Mouse (Mus musculus): ENCODE results near the gene Abca3. TPM values are rescaled to one million over a fixed set of nuclear protein-coding genes. Genes with fewer than 3 reads are reported as not detected.
"Not testable (repeated sequence)": the region's sequence is repeated elsewhere in the genome, so short reads cannot be mapped to it uniquely, and the experiment has no call there.

Abca3 gene
- polyA plus RNA-seq, 1 experiment: 0.66 TPM

GRCm38 (mm10) chr17:24454218-24454755 lies 102.5 kb downstream of the Abca3 start:
- no peak overlapping the region for H3ac ChIP-seq (ENCODE audit: control insufficient read depth, insufficient read length, low read depth)
- peaks cover 17% of the 10 kb centered on the region for H3K36me3 ChIP-seq (ENCODE audit: control insufficient read depth, insufficient read depth)
- peaks cover 19% of the 10 kb centered on the region for H3K79me3 ChIP-seq (ENCODE audit: low read depth)
- no peaks in the 10 kb centered on the region for H3K27me3 ChIP-seq (ENCODE audit: control insufficient read depth, insufficient read depth, insufficient read length)
- no peak for TF ChIP-seq MYOD1 (IDR thresholded peaks at IDR 0.05; ENCODE audit: control insufficient read depth, insufficient read length, low read depth)
- no peak for TF ChIP-seq MYOG (IDR thresholded peaks at IDR 0.05; ENCODE audit: control insufficient read depth, extremely low read depth, insufficient read length)
- no peak for TF ChIP-seq MAX (IDR thresholded peaks at IDR 0.05)
- TF ChIP-seq CTCF (IDR thresholded peaks at IDR 0.05; ENCODE audit: control insufficient read depth, insufficient read depth, insufficient read length): no peak
- no peak for TF ChIP-seq USF1 (IDR thresholded peaks at IDR 0.05; ENCODE audit: low read depth)
- TF ChIP-seq FOSL1 (IDR thresholded peaks at IDR 0.05; ENCODE audit: insufficient read depth, low read length, poor library complexity, severe bottlenecking): no peak
- TF ChIP-seq CEBPB (IDR thresholded peaks at IDR 0.05; ENCODE audit: low read depth): no peak
- H3K79me2 ChIP-seq (ENCODE audit: control insufficient read depth, insufficient read depth): peaks cover 43% of the 10 kb centered on the region
- peak overlapping the region; percentile 79 for H3K4me3 ChIP-seq (ENCODE audit: insufficient read depth, poor library complexity, severe bottlenecking)

- Histone ChIP-seq H3K27me3 (ENCODE audit: control insufficient read depth, insufficient read depth, insufficient read length) (no peaks in the 10 kb centered on the region), H3K79me3 (ENCODE audit: low read depth) (peaks cover 19% of the 10 kb centered on the region), H3ac (ENCODE audit: control insufficient read depth, insufficient read length, low read depth) (peak overlapping the region; percentile 80), H3K36me3 (ENCODE audit: control insufficient read depth, insufficient read depth) (peaks cover 14% of the 10 kb centered on the region), H3K4me3 (ENCODE audit: insufficient read depth, poor library complexity, severe bottlenecking) (peak overlapping the region; percentile 79), H3K79me2 (ENCODE audit: control insufficient read depth, insufficient read depth) (peaks cover 43% of the 10 kb centered on the region)
- TF ChIP-seq MYOG (IDR thresholded peaks at IDR 0.05; ENCODE audit: control insufficient read depth, extremely low read depth, insufficient read length) (no peak), CEBPB (IDR thresholded peaks at IDR 0.05; ENCODE audit: low read depth) (peak; percentile 79), USF1 (IDR thresholded peaks at IDR 0.05; ENCODE audit: low read depth) (no peak), MAX (IDR thresholded peaks at IDR 0.05) (peak; percentile 79), CTCF (IDR thresholded peaks at IDR 0.05; ENCODE audit: control insufficient read depth, insufficient read depth, insufficient read length) (no peak), FOSL1 (IDR thresholded peaks at IDR 0.05; ENCODE audit: insufficient read depth, low read length, poor library complexity, severe bottlenecking) (no peak), MYOD1 (IDR thresholded peaks at IDR 0.05; ENCODE audit: control insufficient read depth, insufficient read length, low read depth) (no peak)
Measured at GRCm38 (mm10) chr17:24454756-24455522, 103.2 kb downstream of the Abca3 start.

GRCm38 (mm10) chr17:24455523-24456206 lies 103.9 kb downstream of the Abca3 start:
- Histone ChIP-seq H3K79me3 (ENCODE audit: low read depth) (peaks cover 19% of the 10 kb centered on the region), H3K79me2 (ENCODE audit: control insufficient read depth, insufficient read depth) (peaks cover 43% of the 10 kb centered on the region)
- H3ac ChIP-seq (ENCODE audit: control insufficient read depth, insufficient read length, low read depth); H3K4me3 ChIP-seq (ENCODE audit: insufficient read depth, poor library complexity, severe bottlenecking); H3K27me3 ChIP-seq (ENCODE audit: control insufficient read depth, insufficient read depth, insufficient read length); H3K36me3 ChIP-seq (ENCODE audit: control insufficient read depth, insufficient read depth): not testable (repeated sequence)

Small RNAs within 50 kb of the gene (microRNA-seq; reads per million reads assigned to microRNA genes)
- not detected for gene Gm24427 (ENCODE audit: borderline microRNAs expressed)

Other genes starting within 250 kb of the Abca3 start
- 7.4 TPM for gene Pdpk1, start 201.0 kb upstream of the Abca3 start, polyA plus RNA-seq (2012; fragmentation: generic; extraction: Trizol)
- 41.9 TPM for gene Amdhd2, start 188.2 kb upstream of the Abca3 start, polyA plus RNA-seq (2012; fragmentation: generic; extraction: Trizol)
- 377 TPM for gene Atp6v0c, start 182.2 kb upstream of the Abca3 start, polyA plus RNA-seq (2012; fragmentation: generic; extraction: Trizol)
- gene Tbc1d24, start 146.4 kb upstream of the Abca3 start, polyA plus RNA-seq (2012; fragmentation: generic; extraction: Trizol): 3.8 TPM
- gene Ntn3, start 142.4 kb upstream of the Abca3 start, polyA plus RNA-seq (2012; fragmentation: generic; extraction: Trizol): 0.26 TPM
- gene Tedc2, start 131.1 kb upstream of the Abca3 start, polyA plus RNA-seq (2012; fragmentation: generic; extraction: Trizol): 13.2 TPM
- gene Ccnf, start 100.5 kb upstream of the Abca3 start, polyA plus RNA-seq (2012; fragmentation: generic; extraction: Trizol): 38.1 TPM
- not detected for gene Abca17, start 882 bp upstream of the Abca3 start, polyA plus RNA-seq (2012; fragmentation: generic; extraction: Trizol)
- gene Rnps1, start 62.6 kb downstream of the Abca3 start, polyA plus RNA-seq (2012; fragmentation: generic; extraction: Trizol): 99.0 TPM
- gene Eci1, start 74.7 kb downstream of the Abca3 start, polyA plus RNA-seq (2012; fragmentation: generic; extraction: Trizol): 48.5 TPM
- gene Dnase1l2, start 91.2 kb downstream of the Abca3 start, polyA plus RNA-seq (2012; fragmentation: generic; extraction: Trizol): 0.68 TPM
- 13.1 TPM for gene E4f1, start 118.4 kb downstream of the Abca3 start, polyA plus RNA-seq (2012; fragmentation: generic; extraction: Trizol)
- 56.7 TPM for gene Pgp, start 118.4 kb downstream of the Abca3 start, polyA plus RNA-seq (2012; fragmentation: generic; extraction: Trizol)
- gene Bricd5, start 121.9 kb downstream of the Abca3 start, polyA plus RNA-seq (2012; fragmentation: generic; extraction: Trizol): 0.06 TPM
- gene Mlst8, start 127.1 kb downstream of the Abca3 start, polyA plus RNA-seq (2012; fragmentation: generic; extraction: Trizol): 23.1 TPM
- 0.36 TPM for gene Caskin1, start 136.7 kb downstream of the Abca3 start, polyA plus RNA-seq (2012; fragmentation: generic; extraction: Trizol)
- 142 TPM for gene Traf7, start 176.0 kb downstream of the Abca3 start, polyA plus RNA-seq (2012; fragmentation: generic; extraction: Trizol)
- 0.42 TPM for gene Rab26, start 182.3 kb downstream of the Abca3 start, polyA plus RNA-seq (2012; fragmentation: generic; extraction: Trizol)
- 50.6 TPM for gene Pkd1, start 197.9 kb downstream of the Abca3 start, polyA plus RNA-seq (2012; fragmentation: generic; extraction: Trizol)

Data from C2C12 (cell line).